Comparison of ENCODE assay signal across 12 mouse cellular contexts in the genomic region with DNA sequence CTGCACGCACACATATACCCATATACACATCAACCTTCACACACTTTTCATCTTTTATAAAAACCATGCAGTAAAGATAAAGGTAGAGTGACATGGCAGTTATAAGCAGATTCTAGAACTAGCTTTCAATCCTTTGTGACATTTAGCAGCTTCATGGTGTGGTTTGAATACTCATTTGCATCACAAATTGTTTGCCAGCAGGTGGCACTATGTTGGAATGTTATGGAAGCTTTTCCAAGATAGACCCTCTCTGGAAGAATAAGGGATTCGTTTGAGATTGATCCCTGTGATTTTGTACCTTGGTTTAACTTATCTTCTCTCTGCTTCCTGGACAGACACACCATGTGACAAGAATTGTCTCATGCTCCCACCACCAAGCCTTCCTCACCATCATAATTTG.
DNase-seq lines count a peak whose midpoint lies in the region; ATAC-seq lines count a peak whose summit lies in the region.
"Had no signal": no experiment of that assay in that cellular context is flagged by ENCODE, and none has a peak within 500 bp of the region (broad histone marks: within the 10 kb centered on the region; RNA-seq: fewer than 3 reads in every experiment).

No protein-coding gene starts in this region.

- no peak overlapping the region for H3K27ac ChIP-seq in embryonic facial prominence, embryonic 11.5 days (replicated peaks; ENCODE audit: low read depth, low read length)
- no peak overlapping the region for H3K27ac ChIP-seq in embryonic facial prominence, embryonic 10.5 days (replicated peaks)
- H3K27ac ChIP-seq: limb, embryonic 10.5 days; lung, embryonic 15.5 days had no signal

- H3K4me3 ChIP-seq in embryonic facial prominence, embryonic 11.5 days (ENCODE audit: low read depth, low read length), result no peak overlapping the region
- H3K4me3 ChIP-seq in embryonic facial prominence, embryonic 10.5 days, result no peak overlapping the region
- H3K4me3 ChIP-seq: limb, embryonic 10.5 days; lung, embryonic 15.5 days had no signal

- 63% methylated on average over 2 of the region's 2 CpGs for WGBS in embryonic facial prominence, embryonic 11.5 days
- 76% methylated on average over 2 of the region's 2 CpGs for WGBS in embryonic facial prominence, embryonic 10.5 days

- no peaks in the 10 kb centered on the region for H3K9me3 ChIP-seq in embryonic facial prominence, embryonic 11.5 days (replicated peaks; ENCODE audit: control insufficient read depth, low read length)
- no peaks in the 10 kb centered on the region for H3K9me3 ChIP-seq in embryonic facial prominence, embryonic 10.5 days
- H3K9me3 ChIP-seq: limb, embryonic 10.5 days; lung, embryonic 15.5 days had no signal

- DNase-seq in embryonic facial prominence, embryonic 11.5 days (ENCODE audit: low spot score), result peak; percentile 2
- no peak for DNase-seq in embryonic facial prominence, embryonic 10.5 days (ENCODE audit: low spot score)
- DNase-seq in layer of hippocampus, adult 11-12 months (ENCODE audit: low spot score), result peak; percentile 2
- no peak for DNase-seq in layer of hippocampus, postnatal 25 days (ENCODE audit: extremely low spot score in 1 of 2, low spot score in 1 of 2)
- peak; percentile 38 for DNase-seq in testis, postnatal 10 days (ENCODE audit: low spot score)
- DNase-seq in testis, postnatal 14 days (ENCODE audit: low spot score), result no peak
- no peak for DNase-seq in thymus, postnatal 10 days (ENCODE audit: low spot score in 2 of 2)
- DNase-seq: cerebellum, adult 11 months; kidney, adult 8-10 months had no signal

- no peak for ATAC-seq in embryonic facial prominence, embryonic 11.5 days (replicated peaks; ENCODE audit: insufficient number of reproducible peaks, low FRiP score, low TSS enrichment, low read depth)
- no peak for ATAC-seq in erythroid progenitor cell, adult 5-6 weeks (replicated peaks; ENCODE audit: low FRiP score, poor library complexity, severe bottlenecking)

- H3K4me1 ChIP-seq in embryonic facial prominence, embryonic 11.5 days (ENCODE audit: control insufficient read depth, insufficient read depth, low read length), result no peaks in the 10 kb centered on the region
- no peaks in the 10 kb centered on the region for H3K4me1 ChIP-seq in embryonic facial prominence, embryonic 10.5 days
- H3K4me1 ChIP-seq: limb, embryonic 10.5 days; lung, embryonic 15.5 days had no signal

- no peak overlapping the region for H3K9ac ChIP-seq in embryonic facial prominence, embryonic 11.5 days (replicated peaks; ENCODE audit: low read length)
- H3K9ac ChIP-seq: lung, embryonic 15.5 days had no signal

- no peaks in the 10 kb centered on the region for H3K36me3 ChIP-seq in embryonic facial prominence, embryonic 11.5 days (replicated peaks; ENCODE audit: control insufficient read depth, insufficient read depth, low read depth, low read length)
- H3K36me3 ChIP-seq in embryonic facial prominence, embryonic 10.5 days (replicated peaks), result no peaks in the 10 kb centered on the region
- H3K36me3 ChIP-seq: limb, embryonic 10.5 days; lung, embryonic 15.5 days had no signal

- H3K4me2 ChIP-seq in embryonic facial prominence, embryonic 11.5 days (ENCODE audit: low read depth, low read length), result no peak overlapping the region
- H3K4me2 ChIP-seq: lung, embryonic 15.5 days had no signal

- H3K27me3 ChIP-seq in embryonic facial prominence, embryonic 11.5 days (ENCODE audit: control insufficient read depth, insufficient read depth, low read length), result no peaks in the 10 kb centered on the region
- no peaks in the 10 kb centered on the region for H3K27me3 ChIP-seq in embryonic facial prominence, embryonic 10.5 days (replicated peaks; ENCODE audit: low read depth, poor library complexity, severe bottlenecking)
- H3K27me3 ChIP-seq: lung, embryonic 15.5 days had no signal

Comparison
In these comparisons a context has a peak if more than half of its experiments do, and no peak if none do; other contexts are left out.
1. DNase-seq: peak in embryonic facial prominence, embryonic 11.5 days (single experiment), layer of hippocampus, adult 11-12 months (single experiment) and testis, postnatal 10 days (single experiment); none in embryonic facial prominence, embryonic 10.5 days (single experiment), layer of hippocampus, postnatal 25 days (0 of 2), testis, postnatal 14 days (single experiment) and thymus, postnatal 10 days (0 of 2).